Mouse (Mus musculus) 416B (cell line): ENCODE data around the gene Ap2a1.

Experiments used
- DNase-seq: peaks from one replicate; pipeline ENCODE4 v3.0.0; 2011; ENCODE audit warnings: low read depth

Gene Ap2a1

GRCm38 (mm10) chr7:44866276-44867009, 62.9 kb downstream of the Ap2a1 start:
- DNase-seq: peak; percentile 92

- peak; percentile 42 for DNase-seq
Observed at GRCm38 (mm10) chr7:44864595-44865542, 64.4 kb downstream of the Ap2a1 start.

- no peak for DNase-seq
Observed at GRCm38 (mm10) chr7:44863982-44864494, 65.3 kb downstream of the Ap2a1 start.

GRCm38 (mm10) chr7:44863210-44863609, 66.1 kb downstream of the Ap2a1 start:
- DNase-seq: no peak

- no peak for DNase-seq
Observed at GRCm38 (mm10) chr7:44862434-44862833, 66.9 kb downstream of the Ap2a1 start.

- DNase-seq: no peak
Observed at GRCm38 (mm10) chr7:44861429-44861816, 67.9 kb downstream of the Ap2a1 start.

GRCm38 (mm10) chr7:44860576-44861428, 68.5 kb downstream of the Ap2a1 start:
- DNase-seq: peak; percentile 66

GRCm38 (mm10) chr7:44859896-44860295, 69.4 kb downstream of the Ap2a1 start:
- no peak for DNase-seq

GRCm38 (mm10) chr7:44857905-44858304, 71.4 kb downstream of the Ap2a1 start:
- DNase-seq: peak; percentile 84

GRCm38 (mm10) chr7:44857042-44857552, 72.2 kb downstream of the Ap2a1 start, which contains the start of gene Pnkp:
Gene Pnkp (plus strand): TSS chr7:44857139.
- peak; percentile 97 for DNase-seq

- DNase-seq: peak; percentile 78
Observed at GRCm38 (mm10) chr7:44856265-44856916, 72.9 kb downstream of the Ap2a1 start.

- no peak for DNase-seq
Observed at GRCm38 (mm10) chr7:44855036-44855435, 74.3 kb downstream of the Ap2a1 start.

- DNase-seq: peak; percentile 89
Observed at GRCm38 (mm10) chr7:44854356-44855031, 74.8 kb downstream of the Ap2a1 start.

GRCm38 (mm10) chr7:44853596-44854355, 75.5 kb downstream of the Ap2a1 start:
- no peak for DNase-seq

- no peak for DNase-seq
Observed at GRCm38 (mm10) chr7:44853065-44853464, 76.2 kb downstream of the Ap2a1 start.

GRCm38 (mm10) chr7:44852259-44853027, 76.9 kb downstream of the Ap2a1 start:
- no peak for DNase-seq

- DNase-seq: no peak
Observed at GRCm38 (mm10) chr7:44851625-44852234, 77.6 kb downstream of the Ap2a1 start.
